Mouse (Mus musculus): ENCODE results near the gene Omg.

Gene Omg

DNA sequence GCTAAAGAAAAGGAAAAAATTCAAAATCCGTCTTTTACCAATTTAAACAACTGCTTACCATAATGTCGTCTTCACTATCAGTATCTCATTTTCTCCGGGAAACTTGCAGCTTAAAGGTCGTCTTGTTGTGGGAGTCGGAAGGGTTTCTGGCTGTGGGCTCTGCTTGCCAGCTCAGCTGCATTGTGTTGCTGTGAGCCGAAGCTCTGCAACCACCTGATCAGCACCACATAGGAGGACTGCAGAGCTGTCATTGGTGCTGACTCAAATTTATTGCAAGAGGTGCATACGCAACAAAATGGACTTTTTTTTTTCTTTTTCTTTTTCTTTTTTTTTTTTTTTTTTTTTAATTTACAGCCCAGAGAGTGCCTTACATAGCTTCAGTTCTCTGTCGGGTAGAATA is at the start of gene Omg:
Omg (minus strand) TSS at position 240 of the 400 bp plus-strand sequence.
- no peak for DNase-seq

DNA sequence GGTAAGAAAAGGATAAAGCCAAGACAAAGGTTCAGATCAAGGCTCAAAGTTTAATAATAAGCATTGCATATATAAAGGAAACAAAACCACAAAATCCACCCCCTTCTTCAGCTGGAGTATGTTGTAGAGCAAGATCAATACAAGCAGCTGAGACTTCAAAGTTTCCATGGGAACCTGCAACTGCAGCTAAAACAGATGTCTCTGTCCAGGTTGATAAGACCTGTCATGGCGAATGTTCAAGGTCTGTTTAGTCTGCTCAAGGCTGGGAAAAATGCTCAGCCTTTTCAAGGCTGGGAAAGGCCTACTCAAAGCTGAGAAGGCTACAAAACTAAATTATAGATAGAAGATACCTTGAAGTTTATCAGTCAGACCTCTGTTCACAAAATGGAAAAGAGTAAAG is 48.7 kb upstream of the Omg start:
- no peak for DNase-seq

DNA sequence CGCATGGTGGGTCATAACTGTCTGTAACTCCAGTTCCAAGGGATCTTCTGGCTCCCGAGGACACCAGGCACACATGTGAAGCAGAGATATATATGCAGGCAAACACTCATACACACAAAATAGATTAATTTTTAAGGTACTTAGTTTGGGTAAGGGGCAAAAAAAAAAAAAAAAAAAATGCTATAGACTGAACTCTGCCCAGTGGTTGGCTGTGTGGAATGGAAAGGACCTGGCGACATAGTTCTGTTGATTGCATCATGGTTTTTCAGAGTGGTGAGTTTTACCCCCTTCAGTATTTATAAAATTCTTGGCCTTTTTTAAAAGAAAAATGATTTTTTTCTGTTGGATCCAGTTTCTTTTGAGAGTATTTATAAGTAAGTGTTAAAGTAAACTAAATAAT is 32.4 kb upstream of the Omg start:
- DNase-seq: no peak

DNA sequence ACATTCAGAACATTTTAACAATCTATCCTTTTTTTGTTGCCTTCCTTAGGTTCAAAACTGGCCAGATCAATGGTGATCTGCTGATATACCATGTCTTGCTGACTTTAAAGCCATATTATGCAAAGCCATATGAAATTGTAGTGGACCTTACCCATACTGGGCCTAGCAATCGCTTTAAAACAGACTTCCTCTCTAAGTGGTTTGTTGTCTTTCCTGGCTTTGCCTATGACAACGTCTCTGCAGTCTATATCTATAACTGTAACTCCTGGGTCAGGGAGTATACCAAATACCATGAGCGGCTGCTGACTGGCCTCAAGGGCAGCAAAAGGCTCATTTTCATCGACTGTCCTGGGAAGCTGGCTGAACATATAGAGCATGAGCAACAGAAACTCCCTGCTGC is 31.7 kb upstream of the Omg start:
- DNase-seq: no peak

DNA sequence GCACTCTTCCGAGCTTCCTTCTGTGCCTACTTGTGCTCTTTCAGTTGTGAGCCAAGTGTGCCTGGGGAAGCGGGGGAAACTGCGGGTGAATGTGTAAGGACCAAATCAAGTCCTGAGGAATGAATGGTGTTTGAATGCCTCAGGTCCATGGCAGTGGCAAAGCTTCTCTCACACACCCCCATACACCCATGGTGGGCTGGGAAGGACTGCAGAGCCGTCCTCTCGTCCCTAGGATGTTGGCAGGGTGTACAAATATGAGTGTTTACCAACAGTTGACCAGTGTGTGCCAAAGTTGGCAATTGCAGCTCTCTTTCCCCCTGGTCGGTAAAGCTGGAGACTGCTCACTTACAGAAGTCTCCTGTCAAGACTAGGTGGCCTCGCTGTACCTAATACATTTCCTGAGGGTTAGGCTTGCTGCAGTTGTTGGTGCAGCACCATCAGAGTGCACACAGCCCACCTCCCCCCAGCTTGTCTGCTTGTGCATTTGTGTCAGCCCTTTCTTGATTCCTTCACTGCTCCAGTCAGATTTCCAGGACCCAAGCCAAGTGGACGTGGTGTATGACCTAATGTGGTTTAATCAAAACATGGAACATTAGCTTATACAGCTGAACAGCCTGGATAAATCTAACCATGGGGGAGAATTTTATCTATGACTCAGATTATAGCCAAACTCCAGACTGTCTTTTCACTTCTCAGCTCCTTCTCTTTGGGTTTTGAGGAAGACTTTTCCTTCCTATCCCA is 30.2 kb upstream of the Omg start:
- no peak for DNase-seq

DNA sequence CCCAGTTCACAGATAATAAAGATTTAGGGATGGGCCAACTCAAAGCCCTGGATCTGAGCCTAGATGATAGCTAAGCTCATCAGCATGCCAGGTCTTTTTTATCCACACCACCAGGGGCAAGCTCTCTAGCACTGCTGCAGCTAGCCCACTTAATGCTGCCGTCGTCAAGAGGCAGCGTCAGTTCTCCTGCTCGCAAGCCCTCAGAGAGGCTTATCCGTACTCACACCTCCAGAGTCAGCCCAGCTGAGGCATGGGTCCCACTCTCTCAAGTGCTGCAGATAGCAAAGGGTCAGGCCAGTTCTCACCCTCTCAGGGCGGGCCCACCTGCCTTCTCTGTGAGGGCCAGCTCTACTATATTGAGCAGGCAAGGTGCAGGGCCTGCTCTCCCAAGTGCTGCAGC is 29.4 kb upstream of the Omg start:
- DNase-seq: no peak

DNA sequence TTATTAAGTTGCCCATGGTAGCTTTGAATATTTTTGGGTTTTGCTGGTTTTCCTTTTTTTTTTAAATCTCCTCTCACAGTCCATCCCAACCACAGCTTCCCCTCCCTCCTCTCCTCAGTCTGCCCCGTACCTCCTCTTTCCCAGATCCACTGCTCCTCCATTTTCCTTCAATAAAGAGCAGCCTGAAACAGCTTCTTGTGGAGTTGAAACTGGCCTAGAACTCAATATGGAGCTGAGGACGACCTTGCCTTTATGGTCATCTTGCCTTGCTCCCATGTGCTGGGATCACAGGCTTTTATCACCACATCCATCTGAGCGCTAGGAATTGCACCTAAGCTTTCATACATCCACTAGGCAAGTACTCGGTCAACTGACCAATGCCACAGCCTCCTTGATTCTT is 27.6 kb upstream of the Omg start:
- DNase-seq: no peak

DNA sequence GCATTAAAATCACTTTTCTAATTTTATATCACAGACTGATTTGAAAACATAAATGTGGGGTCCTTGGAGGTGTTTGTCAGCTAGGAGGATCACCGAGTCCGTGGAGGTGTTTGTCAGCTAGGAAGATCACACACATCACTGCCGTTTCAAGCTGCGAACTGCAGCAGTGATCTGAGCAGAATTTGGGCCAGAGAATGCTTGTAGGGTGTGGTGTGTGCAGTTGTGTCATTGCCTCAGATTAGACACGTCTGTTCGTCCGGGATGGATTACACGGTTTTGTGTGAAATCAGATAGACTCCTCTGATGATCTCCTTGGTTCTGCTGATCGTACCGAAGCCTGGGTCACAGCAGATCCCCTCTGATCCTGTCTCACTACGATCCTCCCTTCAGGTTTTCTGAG is 26.9 kb upstream of the Omg start:
- no peak for DNase-seq

DNA sequence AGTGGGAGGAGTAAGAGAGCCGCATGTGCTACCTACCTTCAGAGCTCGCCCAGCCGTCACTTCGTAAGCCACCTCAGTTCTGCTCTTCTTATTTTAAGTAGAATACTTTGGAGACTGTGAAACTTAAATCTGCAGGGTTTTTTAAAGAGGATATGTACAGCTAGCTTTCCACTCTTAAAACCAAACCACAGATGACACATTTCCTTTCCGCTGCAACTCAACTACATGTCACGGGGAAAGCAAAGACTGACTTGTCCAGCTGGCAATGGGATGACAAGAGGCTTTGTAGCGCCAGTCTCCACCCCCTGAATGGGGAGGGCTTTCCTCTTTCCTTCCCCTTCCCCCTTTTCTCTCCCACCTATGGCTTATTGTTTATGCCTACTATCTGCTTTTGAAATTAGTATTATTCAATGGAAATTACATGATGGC is 26.5 kb upstream of the Omg start, which contains the start of the genes Evi2 and Evi2a:
Evi2 (minus strand) TSS at position 257 of the 429 bp plus-strand sequence.
Evi2a (minus strand) TSS at position 277 of the 429 bp plus-strand sequence.
- DNase-seq: no peak

DNA sequence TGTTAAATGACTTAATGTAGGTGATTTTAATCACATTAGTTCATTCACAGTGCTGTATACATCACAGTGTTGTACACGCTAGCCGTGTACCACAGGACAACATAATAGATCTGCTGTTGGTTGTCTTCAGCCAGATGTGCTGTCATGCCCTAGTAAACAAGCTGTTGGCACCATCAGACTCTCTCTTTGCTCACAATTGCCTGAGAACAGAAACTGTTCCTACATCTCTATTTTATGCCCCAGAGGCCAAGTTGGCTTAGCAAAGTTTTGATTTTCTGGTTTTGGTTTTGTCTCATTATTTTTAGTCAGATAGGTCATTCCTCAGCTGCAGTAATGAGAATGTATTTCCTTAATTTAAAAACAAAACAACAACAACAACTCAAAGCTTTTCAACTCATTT is 25.9 kb upstream of the Omg start:
- no peak for DNase-seq

DNA sequence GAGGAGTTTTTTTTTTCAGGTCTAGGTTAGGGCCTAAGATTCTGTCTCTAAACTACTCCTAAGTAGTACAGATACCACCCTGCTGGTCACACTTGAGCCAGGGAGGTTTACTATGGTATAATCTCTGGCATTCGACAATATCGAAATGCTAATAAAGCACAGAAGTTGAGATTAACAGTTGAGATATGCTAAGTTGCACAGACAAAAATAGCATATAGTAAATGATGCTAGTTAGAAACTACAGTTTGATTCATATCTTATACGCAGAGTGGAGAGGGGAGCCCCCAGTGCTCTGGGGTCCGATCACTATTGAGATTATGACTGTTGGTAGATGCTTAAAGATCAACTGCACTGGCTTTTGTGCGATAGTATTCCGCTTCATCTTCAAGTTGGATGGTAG is 25.3 kb upstream of the Omg start:
- no peak for DNase-seq

DNA sequence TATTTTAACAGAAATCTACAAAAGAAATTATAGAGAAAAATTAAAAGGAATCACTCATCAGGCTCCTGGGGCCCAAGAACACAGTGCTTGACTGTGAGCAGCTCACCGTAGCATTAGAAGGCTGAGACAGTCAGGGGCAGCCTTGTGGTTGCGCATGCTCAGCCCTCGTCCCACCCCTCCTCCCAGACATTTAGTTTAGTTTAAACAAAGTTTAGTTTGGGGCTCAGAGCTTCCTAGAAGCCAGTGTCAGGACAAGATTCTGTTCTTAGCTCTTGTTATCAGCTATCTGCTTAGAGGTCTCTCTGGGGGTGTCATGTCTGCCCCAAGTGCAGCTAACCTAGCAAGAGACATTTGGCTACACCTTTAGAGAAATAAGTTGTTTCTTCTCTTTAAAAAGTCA is 24.7 kb upstream of the Omg start:
- no peak for DNase-seq

DNA sequence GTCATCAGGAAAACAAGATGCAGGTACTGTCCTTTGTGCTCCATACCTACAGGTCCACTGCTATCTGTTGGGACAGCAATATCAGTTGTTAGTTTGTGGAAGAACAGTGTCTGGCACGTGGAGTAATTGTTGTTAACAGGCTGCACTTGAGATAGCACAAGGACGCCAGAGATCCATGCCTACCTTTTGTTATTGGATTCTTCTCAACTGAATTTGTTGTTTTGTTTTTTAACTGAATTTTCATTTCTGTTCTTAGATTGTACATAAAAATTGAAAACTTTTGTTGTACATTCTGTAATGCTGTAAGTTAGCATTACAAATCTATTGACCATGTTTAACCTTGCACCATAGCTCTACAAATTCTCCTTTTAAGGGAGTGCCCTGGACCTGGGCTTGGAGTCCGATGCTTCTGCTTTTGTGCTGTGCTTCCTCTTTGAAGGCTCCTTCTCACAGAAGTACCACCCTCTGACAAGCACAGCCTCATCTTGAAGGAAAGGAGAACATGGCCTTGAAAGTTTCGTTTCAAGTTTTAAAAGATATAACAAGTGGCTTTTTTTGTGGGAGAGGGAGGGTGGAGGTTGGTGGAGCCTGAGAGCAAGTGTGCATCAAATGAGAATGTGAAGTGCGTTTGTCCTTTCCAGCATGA is 24.0 kb upstream of the Omg start:
- no peak for DNase-seq

DNA sequence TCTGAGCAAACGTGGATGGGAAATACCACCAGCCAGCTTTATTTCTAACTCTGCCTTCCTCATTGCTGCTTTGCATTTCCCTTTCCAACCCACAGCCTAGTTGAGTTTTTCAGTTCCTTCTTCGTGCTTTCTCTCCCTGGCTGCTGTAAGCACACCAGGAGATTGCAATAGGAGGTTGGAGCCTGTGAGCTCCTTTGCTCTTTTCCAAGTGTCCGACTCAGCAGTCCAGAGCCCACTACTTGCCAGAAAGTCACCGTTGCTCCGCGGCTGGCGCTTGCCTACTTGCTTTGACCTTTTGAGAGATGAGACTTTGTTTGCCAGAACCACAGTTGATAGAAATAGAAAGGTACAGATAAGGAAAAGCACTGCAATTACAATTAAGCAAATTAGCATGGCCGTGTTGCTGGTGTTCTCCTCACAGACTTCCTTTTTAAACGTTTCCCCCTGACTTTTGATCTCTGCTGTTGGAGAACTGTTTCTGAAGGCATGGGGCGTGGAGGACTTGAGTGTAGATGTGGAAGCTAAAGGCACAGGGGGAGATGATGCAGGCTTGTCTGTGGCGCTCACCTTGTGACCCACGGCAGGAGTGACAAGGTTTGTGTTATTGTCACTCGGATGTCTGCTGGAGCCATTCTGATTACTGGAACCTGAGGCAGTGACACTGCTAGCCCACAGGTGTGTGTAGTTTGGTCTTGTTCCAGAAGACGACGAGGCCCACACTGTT is 23.3 kb upstream of the Omg start:
- DNase-seq: no peak

DNA sequence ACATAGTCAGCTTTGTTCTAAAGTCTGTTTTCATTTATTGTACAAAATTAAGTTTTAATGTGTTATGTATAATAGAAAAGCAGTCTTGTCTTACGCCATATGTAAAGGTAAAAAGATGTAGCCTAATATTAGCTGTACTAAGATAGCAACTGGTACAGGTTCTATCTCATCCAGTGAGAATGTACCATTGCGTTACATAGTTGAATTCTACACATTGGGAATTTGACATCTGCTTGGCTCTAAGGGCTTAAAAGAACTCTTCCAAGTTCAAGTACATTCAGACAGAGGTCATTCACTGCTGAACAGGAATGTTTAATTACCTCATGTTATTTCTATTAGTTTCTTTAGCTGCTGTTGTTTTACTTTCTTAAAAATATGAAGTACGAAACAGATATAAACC is 22.7 kb upstream of the Omg start:
- no peak for DNase-seq

DNA sequence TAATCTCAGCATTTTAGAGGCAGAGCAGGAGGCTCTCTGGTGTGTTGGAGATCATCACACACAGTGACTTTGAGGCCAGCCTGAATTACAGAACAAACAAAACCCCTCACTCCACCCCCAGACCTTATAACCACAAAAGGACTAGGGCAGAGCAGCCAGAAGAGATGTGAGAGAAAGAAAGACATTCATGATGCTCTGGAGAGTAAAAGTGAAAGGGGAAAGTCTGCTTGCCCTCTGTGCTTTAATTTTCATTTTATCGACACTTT is 20.4 kb upstream of the Omg start:
- DNase-seq: no peak

DNA sequence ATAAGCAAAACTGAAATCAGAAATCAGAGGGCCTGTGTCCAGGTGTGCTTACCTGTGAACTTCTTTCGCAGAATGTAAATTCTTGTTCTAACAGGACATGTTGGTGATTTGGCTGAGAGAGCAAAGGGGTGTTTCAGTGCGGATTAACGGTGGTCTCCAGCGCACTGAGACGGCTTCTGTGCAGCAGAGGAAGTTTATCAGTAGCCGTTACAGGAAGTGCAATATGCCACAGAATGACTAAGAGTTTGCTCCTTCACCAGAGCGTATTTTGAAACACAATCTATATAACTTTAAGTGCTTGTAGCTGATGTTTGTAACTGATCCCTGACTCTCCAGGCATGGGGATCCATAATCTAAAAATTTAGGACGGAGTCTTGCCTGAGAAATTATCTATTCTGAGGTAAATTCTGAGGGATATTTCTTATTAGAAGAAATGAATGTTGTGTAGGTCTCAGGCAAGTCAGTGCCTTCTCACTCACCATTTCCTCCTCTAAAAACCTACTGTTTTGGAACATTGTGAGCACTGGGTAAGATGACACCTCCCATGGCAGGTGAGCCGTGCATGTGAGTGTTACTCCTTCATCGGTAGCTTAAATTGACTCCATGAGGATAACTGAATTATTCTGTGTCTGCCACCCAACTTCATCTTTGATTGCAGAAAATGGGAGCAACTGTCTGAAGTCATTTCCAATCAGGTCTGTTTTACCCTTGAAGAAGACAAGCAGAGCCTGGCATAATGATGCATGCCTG is 19.9 kb upstream of the Omg start, which contains the start of gene Evi2b:
Evi2b (minus strand) TSS at position 203 of the 750 bp plus-strand sequence.
- DNase-seq: no peak

DNA sequence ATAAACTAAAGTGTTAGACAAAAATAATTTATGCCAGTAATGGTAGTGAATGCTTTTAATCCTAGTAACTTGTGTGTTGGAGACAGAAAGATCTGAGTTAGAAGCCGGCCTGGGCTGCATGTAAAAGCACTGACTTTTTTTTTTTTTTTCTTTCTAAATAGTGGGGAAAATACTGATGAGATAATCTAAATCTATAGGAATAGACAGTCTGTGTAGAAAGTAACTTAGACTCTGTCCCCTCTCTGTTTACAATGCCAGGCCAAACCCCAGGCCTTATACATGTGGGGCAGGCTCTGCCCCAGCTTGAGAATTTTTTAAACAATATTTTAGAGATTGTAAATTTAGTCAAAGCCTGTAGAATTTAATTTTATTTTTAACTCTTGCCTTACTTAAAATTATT is 19.1 kb upstream of the Omg start:
- DNase-seq: no peak

DNA sequence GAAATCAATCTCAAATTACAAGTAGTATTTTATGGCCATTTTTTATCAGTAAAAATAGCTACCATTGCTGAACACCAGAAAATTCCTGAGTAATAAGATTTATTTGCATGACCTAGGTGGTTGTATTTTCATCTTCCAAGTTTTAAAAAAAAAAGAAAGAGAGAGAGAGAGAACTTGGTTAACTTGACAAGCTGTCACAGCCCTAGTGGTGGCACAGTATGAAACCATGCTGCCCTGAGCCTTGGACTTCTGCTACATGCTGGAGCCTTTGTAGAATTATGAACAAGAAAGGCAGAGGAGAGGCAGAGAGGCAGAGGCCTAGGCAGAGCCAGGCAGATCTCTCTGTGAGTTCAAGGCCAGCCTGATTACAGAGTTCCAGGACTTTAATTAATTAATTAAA is 18.0 kb upstream of the Omg start:
- no peak for DNase-seq

DNA sequence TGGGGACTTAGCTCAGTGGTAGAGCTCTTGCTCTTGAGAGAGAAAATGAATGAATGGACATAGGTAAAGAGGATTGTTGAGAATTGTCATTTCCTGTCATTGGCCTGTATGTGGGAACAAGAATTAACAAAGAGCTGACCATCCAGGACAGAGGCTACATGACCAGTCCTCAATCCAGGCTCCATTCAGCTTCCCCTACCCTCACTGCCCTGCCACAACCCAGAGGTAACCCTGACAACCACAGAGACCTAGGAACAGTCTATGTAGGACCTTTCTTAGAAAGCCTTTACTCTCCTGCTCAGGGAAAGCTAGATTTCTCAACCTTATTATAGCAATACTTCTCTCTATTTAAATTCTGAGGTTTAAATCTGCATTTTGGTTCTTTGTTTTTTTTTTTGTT is 16.9 kb upstream of the Omg start:
- no peak for DNase-seq

DNA sequence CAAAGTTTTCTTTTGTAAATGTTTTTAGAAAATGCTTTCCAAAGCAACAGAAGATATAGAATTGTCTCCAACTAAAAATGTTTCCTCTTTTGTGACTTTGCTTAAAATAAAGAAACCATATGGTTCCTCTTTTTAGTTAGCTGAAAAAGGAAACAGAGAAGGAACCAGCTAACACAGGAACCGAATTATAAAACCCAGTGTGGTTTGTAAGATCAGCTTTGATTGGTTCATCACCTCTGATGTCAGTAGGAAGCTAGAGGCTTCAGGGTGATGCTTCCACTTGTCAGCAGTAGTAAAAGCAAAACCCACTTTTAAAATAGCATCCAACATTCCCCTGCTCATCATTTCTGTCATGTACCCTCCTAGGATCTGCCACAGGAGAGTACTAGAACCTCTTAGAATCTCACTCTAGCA is 16.0 kb upstream of the Omg start:
- DNase-seq: no peak

DNA sequence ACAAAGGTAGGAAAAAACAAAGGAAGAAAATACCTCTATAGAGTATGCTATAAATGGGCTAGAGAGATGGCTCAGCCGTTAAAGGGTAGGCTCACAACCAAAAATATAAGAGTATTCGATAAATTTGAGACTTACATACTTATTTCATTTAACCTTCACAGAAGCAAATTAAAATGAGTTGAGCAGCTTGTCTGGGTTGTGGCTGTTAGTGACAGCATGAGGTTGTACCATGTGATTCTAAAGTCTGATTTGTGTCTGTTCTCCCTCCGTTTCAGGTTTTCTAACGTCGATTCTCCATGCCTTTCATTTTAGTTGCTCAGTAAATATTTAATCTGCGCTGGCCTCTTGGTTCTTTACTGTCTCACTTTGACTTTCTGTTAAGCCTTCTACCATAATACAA is 15.4 kb upstream of the Omg start:
- no peak for DNase-seq

DNA sequence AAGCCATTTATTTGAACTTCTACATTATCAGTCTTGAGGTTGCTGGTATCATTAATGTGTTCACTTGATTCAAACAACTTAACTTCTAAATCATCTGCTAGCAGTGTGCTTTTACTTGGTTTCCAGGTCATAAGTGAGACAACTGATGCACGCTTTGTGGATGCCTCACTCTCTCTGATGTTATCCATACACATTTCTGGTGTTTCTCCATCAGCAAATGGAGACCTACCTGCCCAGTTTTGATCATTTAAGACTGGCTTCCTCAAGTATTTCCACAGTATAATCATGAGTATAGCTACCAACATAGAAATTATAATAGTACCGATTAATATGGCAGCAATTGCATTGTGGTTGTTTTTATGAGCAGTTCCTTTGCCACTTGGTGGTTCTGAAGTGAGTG is 11.9 kb upstream of the Omg start:
- no peak for DNase-seq

DNA sequence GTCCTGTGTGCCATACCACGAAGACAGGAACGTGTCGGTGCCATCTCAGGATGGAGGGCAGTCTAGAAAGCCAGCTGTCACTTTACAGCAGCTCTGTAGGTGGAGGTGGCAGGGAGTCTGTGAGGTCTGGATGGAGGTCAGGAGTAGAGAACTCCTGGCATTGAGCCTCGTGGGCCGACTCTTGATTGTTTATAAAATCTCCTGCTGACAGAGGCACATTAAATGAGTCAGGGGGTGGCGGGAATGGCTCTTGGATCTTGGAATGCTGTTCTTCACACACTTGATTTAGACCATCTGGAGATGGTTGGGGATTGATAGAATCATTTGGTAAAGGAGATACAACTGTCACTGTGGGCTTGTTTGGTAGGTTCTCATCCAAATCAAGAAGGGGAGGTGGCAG is 11.4 kb upstream of the Omg start:
- no peak for DNase-seq
